Comparison of ENCODE assay signal across 22 mouse cellular contexts in the genomic region with DNA sequence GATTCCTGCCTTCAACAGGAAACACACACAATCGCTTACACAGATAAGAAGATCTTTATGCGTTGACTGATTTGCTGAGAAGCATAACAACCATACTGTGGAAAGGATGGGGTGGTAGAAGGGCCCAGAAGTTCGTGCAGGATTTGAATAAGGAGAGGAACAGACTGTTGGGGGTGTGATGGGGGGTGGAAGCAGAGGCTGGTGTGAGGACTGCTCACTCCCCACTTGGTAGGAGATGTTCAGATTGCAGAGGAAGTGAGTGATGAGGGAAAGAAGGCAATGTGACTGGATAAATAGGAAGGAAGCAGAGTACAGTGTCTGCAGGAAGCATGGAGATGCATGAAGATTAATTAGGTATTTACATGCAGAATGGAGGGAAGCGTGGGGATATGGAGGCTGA. TPM values are rescaled to one million over a fixed set of nuclear protein-coding genes. Genes with fewer than 3 reads are reported as not detected.
"Had no signal": no experiment of that assay in that cellular context is flagged by ENCODE, and none has a peak within 500 bp of the region (broad histone marks: within the 10 kb centered on the region; RNA-seq: fewer than 3 reads in every experiment).

No protein-coding gene starts in this region.

- H3K9ac ChIP-seq: intestine, embryonic 15.5 days; liver, embryonic 15.5 days; neural tube, embryonic 15.5 days had no signal

- H3K4me3 ChIP-seq: intestine, embryonic 15.5 days; limb, embryonic 10.5 days; liver, embryonic 15.5 days; myocyte; neural tube, embryonic 15.5 days had no signal

- H3K36me3 ChIP-seq: intestine, embryonic 15.5 days; limb, embryonic 10.5 days; liver, embryonic 15.5 days; neural tube, embryonic 15.5 days had no signal

- H3K27ac ChIP-seq: intestine, embryonic 15.5 days; limb, embryonic 10.5 days; liver, embryonic 15.5 days; neural tube, embryonic 15.5 days had no signal

- H3K27me3 ChIP-seq: intestine, embryonic 15.5 days; liver, embryonic 15.5 days; neural tube, embryonic 15.5 days had no signal

- H3K4me2 ChIP-seq: intestine, embryonic 15.5 days; liver, embryonic 11.5 days; liver, embryonic 15.5 days; neural tube, embryonic 15.5 days had no signal

- ATAC-seq: intestine, embryonic 15.5 days; lung, postnatal 0 days had no signal

- H3K4me1 ChIP-seq: intestine, embryonic 15.5 days; limb, embryonic 10.5 days; liver, embryonic 15.5 days; neural tube, embryonic 15.5 days had no signal

- DNase-seq: kidney, adult 18-20 months; kidney, postnatal 10 days; kidney, postnatal 4 days; lung, adult 2 months; lung, postnatal 36 days; midbrain, embryonic 14.5 days; spleen, adult 18-20 months; thymus, adult 2 months; thymus, postnatal 25 days had no signal

- H3K9me3 ChIP-seq: intestine, embryonic 15.5 days; limb, embryonic 10.5 days; liver, embryonic 15.5 days; neural tube, embryonic 15.5 days had no signal

RNA-seq across cellular contexts. Expression of a gene that starts 19.0 kb away (rescaled TPM):
- polyA plus RNA-seq: intestine, embryonic 15.5 days; kidney, embryonic 14.5 days; limb, embryonic 10.5 days; limb, embryonic 14.5 days; liver, embryonic 11.5 days; liver, embryonic 15.5 days; lung, adult 2 months; lung, postnatal 0 days; midbrain, embryonic 14.5 days; myocyte; neural tube, embryonic 11.5 days; neural tube, embryonic 15.5 days; stomach, embryonic 14.5 days; thymus, adult 2 months; urinary bladder, adult 2 months had no signal

RNA-seq across cellular contexts. Expression of a gene that starts 57.6 kb away (rescaled TPM):
- polyA plus RNA-seq: myocyte; testis, adult 2 months; thymus, adult 2 months had no signal
